Mouse (Mus musculus) heart, embryonic 13.5 days (tissue): Measurements from ENCODE around the gene Ccdc106. TPM values are rescaled to one million over a fixed set of nuclear protein-coding genes. Genes with fewer than 3 reads are reported as not detected.
A peak's percentile ranks its signal among the peaks of the same experiment; 100 is the strongest.
"Not testable (repeated sequence)": the region's sequence is repeated elsewhere in the genome, so short reads cannot be mapped to it uniquely, and the experiment has no call there.

Experiments used
- ATAC-seq: fragments of 200-750 bp; cut with Nextera tagmentation; 2 replicates; pipeline ENCODE4 v1.8.0; 2017; ENCODE audit warnings: moderate TSS enrichment; ENCODE audit not compliant: insufficient number of reproducible peaks, low FRiP score, low TSS enrichment; ENCODE audit errors: extremely low read depth
- H3K27ac ChIP-seq: fragments of 300-500 bp; sonication (generic); replicated peaks from 2 replicates; pipeline ENCODE4 v1.5.1; 2015; ENCODE audit warnings: moderate library complexity, mild to moderate bottlenecking, inconsistent platforms
- H3K27me3 ChIP-seq: fragments of 300-500 bp; sonication (generic); replicated peaks from 2 replicates; pipeline ENCODE4 v1.6.1; 2015; ENCODE audit warnings: mild to moderate bottlenecking, inconsistent platforms
- H3K36me3 ChIP-seq: fragments of 300-500 bp; sonication (generic); 2 replicates; pipeline ENCODE4 v1.6.1; 2015; ENCODE audit warnings: mild to moderate bottlenecking, inconsistent platforms
- H3K4me1 ChIP-seq: fragments of 300-500 bp; sonication (generic); 2 replicates; pipeline ENCODE4 v1.6.1; 2015; ENCODE audit warnings: inconsistent platforms
- H3K4me2 ChIP-seq: fragments of 300-500 bp; sonication (generic); 2 replicates; pipeline ENCODE4 v1.6.1; 2015; ENCODE audit warnings: inconsistent platforms, mild to moderate bottlenecking, moderate library complexity
- H3K4me3 ChIP-seq: fragments of 300-500 bp; sonication (generic); 2 replicates; pipeline ENCODE4 v1.5.1; 2015; ENCODE audit warnings: moderate library complexity, mild to moderate bottlenecking, inconsistent platforms
- H3K9ac ChIP-seq: fragments of 300-500 bp; sonication (generic); 2 replicates; pipeline ENCODE4 v1.6.1; 2015; ENCODE audit warnings: inconsistent platforms, mild to moderate bottlenecking, moderate library complexity
- H3K9me3 ChIP-seq: fragments of 300-500 bp; sonication (generic); 2 replicates; pipeline ENCODE4 v1.6.1; 2016; ENCODE audit warnings: inconsistent platforms
- WGBS: fragments of 180-500 bp; shearing (Covaris S2); methylation state at CpG from one replicate; pipeline ENCODE4 v1.1.7; 2015; ENCODE audit warnings: mixed read lengths; 5-methylcytosine and 5-hydroxymethylcytosine counted together
- polyA plus RNA-seq: library from polyadenylated mRNA; unstranded; fragments of >200 nt; fragmentation: Nextera tagmentation; extraction: Ambion mirVana; gene quantifications from 2 replicates; pipeline ENCODE4 v1.2.1, GENCODE M21; 2015

The Ccdc106 gene
- polyA plus RNA-seq, 1 experiment from 2014 or later, result 4.2 TPM

DNA sequence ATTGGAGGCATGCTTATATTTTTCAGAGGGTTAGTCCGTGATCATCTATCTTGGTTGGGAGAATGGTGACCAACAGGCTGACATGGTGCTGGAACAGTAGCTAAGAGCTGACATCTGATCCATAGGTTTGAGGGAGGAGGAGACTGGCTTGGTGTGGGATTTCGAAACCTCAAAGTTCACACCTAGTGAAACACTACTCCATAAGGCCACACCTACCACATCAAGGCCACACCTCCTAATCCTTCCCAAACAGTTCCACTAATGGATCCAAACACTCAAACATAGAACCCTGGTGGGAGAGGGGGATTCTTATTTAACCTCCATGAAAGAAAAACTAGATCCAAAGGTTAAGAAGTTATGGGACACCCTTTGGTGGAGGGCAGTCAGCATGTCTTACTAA, 3.4 kb upstream of the Ccdc106 start:
- Histone ChIP-seq H3K9ac (no peak overlapping the region), H3K27me3 (no peaks in the 10 kb centered on the region), H3K9me3 (no peaks in the 10 kb centered on the region), H3K36me3 (peaks cover 31% of the 10 kb centered on the region), H3K4me2 (no peak overlapping the region), H3K4me3 (no peak overlapping the region), H3K4me1 (peaks cover 32% of the 10 kb centered on the region), H3K27ac (no peak overlapping the region)
- no peak for ATAC-seq
- 92% methylated on average over 2 of the region's 2 CpGs for WGBS

DNA sequence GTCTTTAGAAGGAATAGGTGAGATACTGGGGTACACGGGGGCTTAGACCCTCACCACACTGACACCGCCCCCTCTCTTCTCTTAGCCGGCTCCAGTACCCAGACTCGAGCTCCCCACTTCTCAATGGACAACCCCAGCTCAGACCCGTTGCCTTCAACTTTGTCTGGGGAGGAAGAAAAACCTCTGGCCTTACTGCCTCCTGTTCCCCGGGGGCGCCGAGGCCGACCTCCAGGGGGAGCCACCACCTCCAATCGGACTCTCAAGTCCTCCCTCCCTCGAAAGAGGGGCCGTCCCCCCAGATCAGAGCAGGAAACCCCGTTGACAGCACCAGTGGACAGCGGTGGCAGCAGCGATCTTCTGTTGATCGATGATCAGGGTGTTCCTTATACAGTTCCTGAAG, 3.0 kb upstream of the Ccdc106 start:
- 85% methylated on average over 16 of the region's 16 CpGs for WGBS
- ATAC-seq, result no peak
- peaks cover 35% of the 10 kb centered on the region for H3K4me1 ChIP-seq
- H3K27ac ChIP-seq, result no peak overlapping the region
- no peak overlapping the region for H3K4me3 ChIP-seq
- no peak overlapping the region for H3K9ac ChIP-seq
- peaks cover 31% of the 10 kb centered on the region for H3K36me3 ChIP-seq
- H3K4me2 ChIP-seq, result no peak overlapping the region
- no peaks in the 10 kb centered on the region for H3K27me3 ChIP-seq
- H3K9me3 ChIP-seq, result no peaks in the 10 kb centered on the region

DNA sequence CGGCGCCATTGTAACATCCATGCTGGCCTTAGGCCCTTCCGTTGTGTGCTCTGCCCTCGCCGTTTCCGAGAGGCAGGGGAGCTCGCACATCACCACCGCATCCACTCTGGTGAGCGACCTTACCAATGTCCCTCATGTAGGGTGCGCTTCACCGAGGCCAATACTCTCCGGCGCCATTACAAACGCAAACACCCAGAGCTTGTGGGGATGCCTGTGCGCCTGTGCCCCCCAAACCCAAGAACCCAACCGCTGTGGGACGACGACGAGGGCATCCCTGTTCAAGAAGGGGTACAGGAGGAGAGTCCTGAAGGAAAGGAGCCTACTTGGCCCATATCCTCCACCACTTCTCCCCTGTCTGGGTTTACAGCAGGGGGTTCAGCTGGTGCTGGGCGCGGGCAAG, 2.4 kb upstream of the Ccdc106 start:
- WGBS, result 94% methylated on average over 21 of the region's 21 CpGs
- no peaks in the 10 kb centered on the region for H3K27me3 ChIP-seq
- H3K4me3 ChIP-seq, result no peak overlapping the region
- no peak overlapping the region for H3K9ac ChIP-seq
- no peaks in the 10 kb centered on the region for H3K9me3 ChIP-seq
- ATAC-seq, result no peak
- H3K4me1 ChIP-seq, result peaks cover 37% of the 10 kb centered on the region
- H3K36me3 ChIP-seq, result peaks cover 31% of the 10 kb centered on the region
- H3K27ac ChIP-seq, result no peak overlapping the region
- no peak overlapping the region for H3K4me2 ChIP-seq

DNA sequence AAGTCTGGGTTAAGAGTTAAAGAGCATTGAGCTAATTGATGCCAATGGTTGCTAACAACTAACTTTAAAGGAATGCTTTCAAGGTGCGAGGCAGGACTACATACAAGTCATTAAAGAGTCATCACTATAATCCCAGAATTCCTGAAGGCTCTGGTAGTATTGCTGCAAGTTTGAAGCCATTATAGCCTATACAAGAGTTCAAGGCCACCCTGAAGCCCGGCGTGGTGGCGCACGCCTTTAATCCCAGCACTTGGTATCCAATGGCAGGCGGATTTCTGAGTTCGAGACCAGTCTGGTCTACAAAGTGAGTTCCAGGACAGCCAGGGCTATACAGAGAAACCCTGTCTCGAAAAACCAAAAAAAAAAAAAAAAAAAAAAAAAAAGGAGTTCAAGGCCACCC, 777 bp upstream of the Ccdc106 start:
- not testable (repeated sequence) for ATAC-seq, H3K27me3 ChIP-seq, H3K9me3 ChIP-seq
- peak overlapping the region; percentile 91 for H3K4me2 ChIP-seq
- H3K4me3 ChIP-seq, result peak overlapping the region; percentile 77
- peak overlapping the region; percentile 75 for H3K9ac ChIP-seq
- WGBS, result 28% methylated on average over 8 of the region's 8 CpGs
- H3K36me3 ChIP-seq, result peaks cover 46% of the 10 kb centered on the region
- H3K27ac ChIP-seq, result peak overlapping the region; percentile 95
- peaks cover 39% of the 10 kb centered on the region for H3K4me1 ChIP-seq

DNA sequence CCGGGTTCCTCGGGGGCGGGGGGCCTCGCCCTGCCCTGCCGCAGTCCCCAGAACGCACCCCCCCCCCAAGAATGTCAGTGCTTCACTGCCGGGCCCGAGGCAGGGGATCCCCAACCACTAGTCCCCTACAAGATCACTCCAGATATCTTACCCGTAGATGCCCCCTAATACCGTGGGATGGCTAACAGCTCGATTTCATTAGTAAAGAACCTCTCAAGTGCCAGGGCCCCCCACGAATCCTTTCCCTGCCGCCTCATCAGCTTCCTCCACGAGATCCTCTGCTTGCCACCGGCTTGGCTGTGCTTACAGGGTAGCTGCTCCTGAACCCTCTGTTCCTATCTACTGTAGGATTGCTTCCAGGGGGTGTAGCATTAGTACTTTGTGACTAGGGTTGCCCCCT, 332 bp downstream of the Ccdc106 start:
- ATAC-seq, result peak; percentile 3
- peak overlapping the region; percentile 91 for H3K4me2 ChIP-seq
- H3K27ac ChIP-seq, result peak overlapping the region; percentile 95
- H3K27me3 ChIP-seq, result no peaks in the 10 kb centered on the region
- peak overlapping the region; percentile 77 for H3K4me3 ChIP-seq
- WGBS, result under 1% methylated on average over 10 of the region's 15 CpGs
- H3K4me1 ChIP-seq, result peaks cover 39% of the 10 kb centered on the region
- H3K9ac ChIP-seq, result peak overlapping the region; percentile 96
- H3K9me3 ChIP-seq, result no peaks in the 10 kb centered on the region
- H3K36me3 ChIP-seq, result peaks cover 57% of the 10 kb centered on the region

DNA sequence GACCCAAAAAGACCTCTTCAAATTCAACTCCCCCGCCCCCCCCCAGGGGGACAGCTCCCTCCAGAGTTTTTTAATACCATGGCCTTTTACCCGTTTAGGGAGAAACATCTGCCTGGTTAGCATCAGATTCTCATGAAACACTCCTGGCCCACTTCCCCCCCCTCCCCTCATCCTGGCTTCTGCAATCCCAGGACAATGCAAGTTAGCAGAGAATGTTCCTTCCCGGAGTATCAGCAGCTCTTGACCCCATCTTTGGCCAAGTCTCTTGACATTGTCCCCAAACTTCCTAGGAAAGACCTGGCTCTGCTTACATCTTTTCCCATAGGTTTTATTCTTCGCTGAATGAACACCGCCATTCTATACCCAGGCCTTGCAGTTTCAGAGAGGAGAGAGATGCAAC, 844 bp downstream of the Ccdc106 start:
- 54% methylated on average over 5 of the region's 5 CpGs for WGBS
- no peak for ATAC-seq
- H3K9me3 ChIP-seq, result no peaks in the 10 kb centered on the region
- H3K9ac ChIP-seq, result peak overlapping the region; percentile 96
- peaks cover 35% of the 10 kb centered on the region for H3K4me1 ChIP-seq
- H3K4me3 ChIP-seq, result peak overlapping the region; percentile 77
- H3K36me3 ChIP-seq, result peaks cover 62% of the 10 kb centered on the region
- no peaks in the 10 kb centered on the region for H3K27me3 ChIP-seq
- H3K27ac ChIP-seq, result peak overlapping the region; percentile 95
- peak overlapping the region; percentile 91 for H3K4me2 ChIP-seq

DNA sequence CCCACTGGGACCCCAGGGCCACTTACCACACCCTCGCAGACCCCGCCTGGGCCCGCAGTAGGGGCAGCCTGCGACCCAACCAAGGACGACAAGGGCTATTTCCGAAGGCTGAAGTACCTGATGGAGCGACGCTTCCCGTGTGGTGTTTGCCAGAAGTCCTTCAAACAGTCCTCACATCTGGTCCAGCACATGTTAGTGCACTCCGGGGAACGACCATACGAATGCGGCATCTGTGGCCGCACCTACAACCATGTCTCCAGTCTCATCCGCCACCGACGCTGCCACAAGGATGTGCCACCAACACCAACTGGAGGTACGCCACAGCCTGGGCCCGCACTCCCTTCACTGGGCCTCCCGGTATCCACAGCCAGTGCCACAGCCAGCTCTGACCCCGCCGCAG, 9.2 kb downstream of the Ccdc106 start:
- peaks cover 40% of the 10 kb centered on the region for H3K9me3 ChIP-seq
- WGBS, result 89% methylated on average over 22 of the region's 22 CpGs

DNA sequence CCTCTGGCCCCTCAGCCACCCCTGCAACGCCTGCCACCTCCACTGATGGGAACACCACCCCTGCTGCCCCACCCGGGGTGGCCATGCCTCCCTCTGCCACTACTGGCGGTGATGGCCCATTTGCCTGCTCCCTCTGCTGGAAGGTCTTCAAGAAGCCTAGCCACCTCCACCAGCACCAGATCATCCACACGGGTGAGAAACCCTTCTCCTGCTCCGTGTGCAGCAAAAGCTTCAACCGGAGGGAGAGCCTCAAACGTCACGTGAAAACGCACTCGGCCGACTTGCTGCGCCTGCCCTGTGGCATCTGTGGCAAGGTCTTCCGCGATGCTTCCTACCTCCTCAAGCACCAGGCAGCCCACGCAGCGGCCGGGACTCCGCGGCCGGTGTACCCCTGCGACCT, 9.6 kb downstream of the Ccdc106 start:
- no peak overlapping the region for H3K4me3 ChIP-seq
- H3K4me2 ChIP-seq, result no peak overlapping the region
- no peak overlapping the region for H3K9ac ChIP-seq
- H3K27me3 ChIP-seq, result no peaks in the 10 kb centered on the region
- H3K4me1 ChIP-seq, result no peaks in the 10 kb centered on the region
- H3K27ac ChIP-seq, result no peak overlapping the region
- H3K9me3 ChIP-seq, result peaks cover 40% of the 10 kb centered on the region
- peaks cover 97% of the 10 kb centered on the region for H3K36me3 ChIP-seq
- WGBS, result 87% methylated on average over 21 of the region's 21 CpGs
- ATAC-seq, result no peak

More for the DNA sequence above, 9.2 kb downstream of the Ccdc106 start:
- H3K36me3 ChIP-seq, result peaks cover 97% of the 10 kb centered on the region
- no peak for ATAC-seq
- no peak overlapping the region for H3K27ac ChIP-seq
- no peak overlapping the region for H3K4me3 ChIP-seq
- no peaks in the 10 kb centered on the region for H3K27me3 ChIP-seq
- H3K4me2 ChIP-seq, result no peak overlapping the region
- no peak overlapping the region for H3K9ac ChIP-seq
- H3K4me1 ChIP-seq, result no peaks in the 10 kb centered on the region

DNA sequence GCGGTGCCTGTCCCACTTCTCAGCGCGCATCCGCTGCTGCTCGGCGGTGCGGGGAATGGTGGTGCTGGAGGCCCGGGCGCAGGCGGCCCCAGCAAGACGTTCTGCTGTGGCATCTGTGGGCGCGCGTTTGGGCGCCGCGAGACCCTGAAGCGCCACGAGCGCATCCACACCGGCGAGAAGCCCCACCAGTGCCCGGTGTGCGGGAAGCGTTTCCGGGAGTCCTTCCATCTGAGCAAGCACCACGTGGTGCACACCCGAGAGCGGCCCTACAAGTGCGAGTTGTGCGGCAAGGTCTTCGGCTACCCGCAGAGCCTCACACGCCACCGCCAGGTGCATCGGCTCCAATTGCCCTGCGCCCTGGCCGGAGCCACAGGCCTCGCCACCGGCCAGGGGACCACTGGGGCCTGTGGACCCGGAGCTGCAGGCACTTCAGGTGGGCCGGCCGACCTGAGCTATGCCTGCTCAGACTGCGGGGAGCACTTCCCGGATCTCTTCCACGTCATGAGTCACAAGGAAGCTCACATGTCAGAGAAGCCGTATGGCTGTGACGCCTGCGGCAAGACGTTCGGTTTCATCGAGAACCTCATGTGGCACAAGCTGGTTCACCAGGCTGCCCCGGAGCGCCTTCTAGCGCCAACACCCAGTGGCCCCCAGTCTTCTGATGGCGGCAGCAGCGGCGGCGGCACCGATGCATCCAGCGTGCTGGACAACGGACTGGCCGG, 10.4 kb downstream of the Ccdc106 start:
- H3K9ac ChIP-seq, result no peak overlapping the region
- H3K27me3 ChIP-seq, result no peaks in the 10 kb centered on the region
- 0 out of 2 replicates have a peak overlapping the region, but pooled peaks have one; percentile 1 for H3K4me3 ChIP-seq
- H3K4me1 ChIP-seq, result no peaks in the 10 kb centered on the region
- peaks cover 40% of the 10 kb centered on the region for H3K9me3 ChIP-seq
- WGBS, result 81% methylated on average over 63 of the region's 63 CpGs
- 0 out of 2 replicates have a peak, but pooled peaks have one; percentile 20 for ATAC-seq
- no peak overlapping the region for H3K27ac ChIP-seq
- H3K4me2 ChIP-seq, result no peak overlapping the region
- peaks cover 98% of the 10 kb centered on the region for H3K36me3 ChIP-seq

DNA sequence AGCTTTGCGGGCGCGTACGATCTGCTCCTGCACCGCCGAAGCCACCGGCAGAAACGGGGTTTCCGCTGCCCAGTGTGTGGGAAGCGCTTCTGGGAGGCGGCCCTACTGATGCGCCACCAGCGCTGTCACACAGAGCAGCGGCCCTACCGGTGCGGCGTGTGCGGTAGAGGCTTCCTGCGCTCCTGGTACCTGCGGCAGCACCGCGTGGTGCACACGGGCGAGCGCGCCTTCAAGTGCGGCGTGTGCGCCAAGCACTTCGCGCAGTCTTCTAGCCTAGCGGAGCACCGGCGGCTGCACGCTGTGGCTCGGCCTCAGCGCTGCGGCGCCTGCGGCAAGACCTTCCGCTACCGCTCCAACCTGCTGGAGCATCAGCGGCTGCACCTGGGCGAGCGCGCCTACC, 11.1 kb downstream of the Ccdc106 start:
- ATAC-seq, result no peak
- 80% methylated on average over 46 of the region's 46 CpGs for WGBS
- Histone ChIP-seq H3K27me3 (no peaks in the 10 kb centered on the region), H3K4me3 (no peak overlapping the region), H3K36me3 (peaks cover 98% of the 10 kb centered on the region), H3K27ac (no peak overlapping the region), H3K9ac (no peak overlapping the region), H3K4me1 (no peaks in the 10 kb centered on the region), H3K9me3 (peaks cover 40% of the 10 kb centered on the region), H3K4me2 (no peak overlapping the region)

DNA sequence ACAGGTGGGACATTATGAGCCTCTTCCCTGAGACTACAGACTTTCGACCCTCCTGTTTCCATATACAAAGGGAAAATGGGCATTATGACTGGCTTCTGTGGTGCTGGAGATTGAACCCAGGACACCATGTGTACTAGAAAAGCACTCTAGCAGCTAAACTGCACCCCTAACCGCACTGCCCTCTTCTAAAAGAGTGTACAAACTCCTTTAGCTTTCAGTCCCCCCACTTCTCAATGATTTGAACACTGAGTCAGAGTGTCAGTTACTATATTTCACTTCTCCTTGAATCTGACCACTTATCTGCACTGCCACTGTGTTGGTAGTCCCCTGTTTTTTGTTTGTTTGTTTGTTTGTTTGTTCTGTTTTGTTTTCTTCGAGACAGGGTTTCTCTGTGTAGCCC, 13.5 kb downstream of the Ccdc106 start, which contains the start of gene 4632433K11Rik:
Gene 4632433K11Rik (plus strand): TSS at position 301 of the 400 bp plus-strand sequence.
- Histone ChIP-seq H3K4me3 (no peak within 1 kb of the TSS), H3K4me1 (peaks cover 9% of the 10 kb centered on the region), H3K27me3 (no peaks in the 10 kb centered on the region), H3K27ac (no peak within 1 kb of the TSS), H3K9ac (no peak within 1 kb of the TSS), H3K9me3 (peaks cover 38% of the 10 kb centered on the region), H3K36me3 (peaks cover 80% of the 10 kb centered on the region), H3K4me2 (no peak within 1 kb of the TSS)
- WGBS, result 74% methylated on average over 3 of the region's 3 CpGs
- ATAC-seq, result no peak

DNA sequence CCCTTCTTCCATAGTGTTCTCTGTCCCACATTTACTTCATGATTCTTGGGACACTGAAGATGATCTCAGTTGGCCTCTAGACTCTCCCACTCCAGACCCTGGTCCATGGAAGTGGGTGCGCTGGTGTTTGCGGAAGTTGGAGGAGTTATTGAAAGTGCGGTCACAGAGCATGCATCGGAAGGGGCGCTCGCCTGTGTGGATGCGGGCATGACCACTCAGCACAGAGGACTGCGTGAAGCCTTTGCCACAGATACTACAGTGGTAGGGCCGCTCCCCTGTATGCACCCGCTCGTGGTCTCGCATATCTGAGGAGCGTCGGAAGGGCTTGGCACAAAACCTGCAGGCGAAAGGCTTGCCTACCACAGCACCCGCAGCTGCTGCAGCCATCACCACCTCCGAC, 15.3 kb downstream of the Ccdc106 start:
- ATAC-seq, result no peak

More for the DNA sequence above, 15.3 kb downstream of the Ccdc106 start:
- H3K4me2 ChIP-seq, result no peak overlapping the region
- H3K4me3 ChIP-seq, result no peak overlapping the region
- H3K27ac ChIP-seq, result no peak overlapping the region
- H3K9ac ChIP-seq, result no peak overlapping the region
- peaks cover 21% of the 10 kb centered on the region for H3K9me3 ChIP-seq
- H3K4me1 ChIP-seq, result peaks cover 19% of the 10 kb centered on the region
- H3K36me3 ChIP-seq, result peaks cover 64% of the 10 kb centered on the region
- no peaks in the 10 kb centered on the region for H3K27me3 ChIP-seq
- 93% methylated on average over 17 of the region's 17 CpGs for WGBS
